Mouse (Mus musculus) brain, embryonic 14.5 days (tissue): ENCODE measurements around the gene 1810010D01Rik. TPM values are rescaled to one million over a fixed set of nuclear protein-coding genes. Genes with fewer than 3 reads are reported as not detected.

Experiments used
- DNase-seq: peaks from one replicate; pipeline ENCODE4 v3.0.0-alpha.2; 2011; ENCODE audit warnings: low read depth
- CTCF ChIP-seq: fragments of 200-500 bp; IDR thresholded peaks from 2 replicates; pipeline ENCODE4 v1.5.1; 2012; ENCODE audit warnings: inconsistent platforms, mild to moderate bottlenecking, moderate library complexity, borderline replicate concordance; ENCODE audit not compliant: insufficient read depth, insufficient read length; ENCODE audit errors: extremely low read depth
- POLR2A ChIP-seq: fragments of 200-500 bp; IDR thresholded peaks from 2 replicates; pipeline ENCODE4 v1.6.1; 2012; ENCODE audit warnings: mild to moderate bottlenecking, inconsistent platforms, borderline replicate concordance; ENCODE audit not compliant: poor library complexity, insufficient read depth, insufficient read length, severe bottlenecking; ENCODE audit errors: extremely low read depth
- polyA plus RNA-seq: library from polyadenylated mRNA; depleted of rRNA; stranded (reverse); fragments of >200 nt; gene quantifications from 2 replicates; pipeline ENCODE4 v1.2.3, GENCODE M21; 2012; rRNA removed

1810010D01Rik gene
- polyA plus RNA-seq, result 1.2 and 1.6 TPM in 2 replicates

DNA sequence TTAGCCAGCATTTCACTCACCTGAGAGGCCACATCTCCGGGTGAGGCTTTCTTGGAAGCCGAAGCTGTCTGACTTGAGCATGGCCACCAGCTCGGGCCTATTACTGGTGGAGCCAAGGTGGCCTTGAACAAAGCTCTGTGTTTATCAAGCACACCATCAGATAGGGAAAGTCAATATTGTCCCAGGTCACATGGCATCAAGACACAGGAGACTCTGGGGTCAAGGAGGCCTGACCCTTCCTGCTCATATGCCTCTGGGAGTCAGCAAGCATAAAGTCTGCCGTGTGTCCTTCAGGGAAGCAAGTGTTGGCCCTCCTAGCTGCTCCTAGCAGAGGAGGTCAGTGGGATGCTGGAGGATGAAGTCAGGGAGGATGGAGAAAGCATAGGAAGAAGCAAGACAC, at the start of gene 1810010D01Rik:
1810010D01Rik (minus strand) TSS at position 114 of the 400 bp plus-strand sequence.
- no peak for DNase-seq
- no peak for TF ChIP-seq POLR2A
- no peak for TF ChIP-seq CTCF

DNA sequence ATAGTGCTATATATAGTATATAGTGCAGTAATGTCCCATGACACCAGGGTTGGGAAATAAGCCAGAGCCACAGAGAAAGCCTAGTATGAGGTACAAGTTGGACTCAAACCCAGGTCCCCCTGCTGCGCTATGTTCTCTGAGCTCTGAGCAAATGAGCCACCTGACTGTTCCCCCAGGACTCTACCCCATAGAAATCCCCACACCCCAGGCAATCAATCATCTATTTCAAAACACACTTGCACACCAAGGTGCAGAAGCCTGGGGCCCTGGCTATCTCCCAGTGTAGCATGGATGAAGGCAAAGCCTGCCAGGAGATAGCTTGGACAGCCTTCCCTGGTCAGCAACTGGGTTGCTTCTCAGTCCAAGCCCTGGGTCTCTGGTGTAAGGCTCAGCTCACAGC, 48.2 kb upstream of the 1810010D01Rik start:
- TF ChIP-seq POLR2A (no peak), CTCF (no peak)
- no peak for DNase-seq

DNA sequence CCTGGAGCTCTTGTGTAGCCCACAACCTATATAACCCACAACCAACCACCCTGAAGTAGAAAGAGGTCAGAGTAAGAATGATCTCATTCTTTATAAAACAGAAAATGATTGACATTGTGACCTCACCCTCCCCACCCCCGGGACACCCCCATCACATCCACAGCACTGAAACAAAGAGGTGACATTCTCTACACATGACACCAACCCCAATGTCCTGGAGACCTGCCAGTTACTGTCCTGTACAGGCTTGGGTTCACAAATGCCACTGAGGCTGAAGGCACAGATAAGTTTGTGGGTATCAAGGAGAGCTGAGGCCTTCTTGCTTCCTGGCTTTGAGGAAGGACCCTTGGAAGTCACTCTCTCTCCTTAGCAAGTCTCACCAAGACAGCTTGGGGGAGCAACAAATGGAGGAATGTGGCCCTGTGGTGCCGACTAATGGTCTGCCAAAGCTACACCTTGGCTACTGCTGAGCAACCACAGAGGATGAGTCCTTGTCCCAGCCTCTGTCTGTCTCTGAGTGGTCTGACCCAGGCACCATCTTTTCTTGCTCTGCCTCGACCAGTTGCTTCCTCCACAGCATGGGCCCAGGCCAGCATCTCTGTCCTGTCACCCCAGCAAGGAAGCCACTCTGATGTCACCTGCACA, 46.2 kb upstream of the 1810010D01Rik start:
- no peak for DNase-seq
- no peak for TF ChIP-seq CTCF
- TF ChIP-seq POLR2A, result no peak

DNA sequence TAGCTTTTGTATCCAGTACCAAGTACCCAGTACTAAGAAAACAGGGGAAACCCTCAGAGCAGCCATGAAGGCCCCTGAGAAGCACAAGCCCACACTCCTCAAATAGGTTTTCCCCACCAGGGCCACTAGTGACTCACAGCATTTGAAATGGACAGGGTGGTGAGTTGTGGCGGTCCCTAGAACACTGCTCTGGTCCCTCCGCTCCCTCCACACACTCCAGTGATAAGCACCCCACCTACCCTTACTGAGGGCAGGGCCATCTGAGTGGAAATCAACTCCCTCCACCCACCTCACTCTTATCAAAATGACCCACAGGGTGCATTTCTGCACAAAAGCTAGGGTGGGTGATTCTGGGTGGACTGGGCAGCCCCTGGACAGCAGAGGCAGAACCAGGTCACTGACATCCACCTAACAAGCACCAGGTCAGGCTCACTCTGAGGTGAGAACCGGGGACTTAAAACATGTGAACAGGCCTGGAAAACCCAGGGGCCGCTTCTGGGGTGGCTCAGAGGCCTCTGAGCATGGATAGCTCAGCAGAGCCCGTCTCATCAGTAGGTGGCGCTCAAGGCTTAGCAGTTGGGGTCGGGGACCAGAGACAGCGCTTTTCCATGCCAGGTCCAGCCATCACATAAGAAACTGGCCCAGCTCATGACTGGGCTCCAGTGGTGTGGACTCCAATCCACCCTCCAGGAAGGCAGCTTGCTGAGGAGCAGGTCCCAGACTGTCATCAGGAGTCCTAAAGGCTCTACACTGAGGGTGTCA, 45.0 kb upstream of the 1810010D01Rik start:
- DNase-seq, result peak; percentile 80
- TF ChIP-seq POLR2A (no peak), CTCF (peak; percentile 89)

DNA sequence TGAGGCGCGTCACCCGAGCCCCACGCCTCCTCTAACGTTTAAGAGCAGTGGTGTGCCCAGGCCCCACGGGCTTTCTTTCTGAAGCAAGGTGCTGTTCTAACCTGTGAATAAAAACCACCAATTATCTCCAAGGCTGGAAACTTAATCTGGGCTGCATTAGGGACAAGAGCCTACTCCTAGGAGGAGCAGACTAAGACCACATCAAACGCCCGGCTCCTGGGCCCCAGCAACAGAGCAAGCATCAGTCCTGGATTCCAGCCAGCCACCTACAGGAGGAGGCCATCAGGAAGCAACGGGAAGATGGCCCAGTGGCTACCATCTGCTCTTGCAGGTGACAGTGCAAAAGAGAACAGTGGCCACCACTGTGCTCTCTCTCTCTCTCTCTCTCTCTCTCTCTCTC, 42.3 kb upstream of the 1810010D01Rik start:
- no peak for DNase-seq
- TF ChIP-seq POLR2A, result no peak
- TF ChIP-seq CTCF, result no peak

DNA sequence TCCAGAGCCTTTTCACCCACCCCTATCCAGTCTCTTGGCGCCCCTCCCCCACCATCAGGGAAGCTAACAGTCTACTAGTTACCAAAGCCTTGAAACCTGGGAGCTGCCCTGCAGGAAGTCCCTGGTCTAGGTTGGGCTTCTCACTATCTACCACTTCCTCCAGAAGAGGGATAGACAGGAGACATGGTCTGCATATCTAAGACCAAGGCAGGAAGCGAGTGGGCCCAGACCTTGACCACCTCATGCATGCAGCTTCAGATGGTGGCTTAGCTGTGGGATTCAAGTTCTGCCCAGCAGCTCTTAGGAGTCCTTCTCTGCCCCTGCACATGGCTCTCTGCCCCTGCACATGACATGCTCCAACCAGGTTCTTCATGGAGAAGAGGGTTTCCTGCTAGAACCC, 41.0 kb upstream of the 1810010D01Rik start:
- DNase-seq, result no peak
- TF ChIP-seq CTCF (no peak), POLR2A (no peak)

DNA sequence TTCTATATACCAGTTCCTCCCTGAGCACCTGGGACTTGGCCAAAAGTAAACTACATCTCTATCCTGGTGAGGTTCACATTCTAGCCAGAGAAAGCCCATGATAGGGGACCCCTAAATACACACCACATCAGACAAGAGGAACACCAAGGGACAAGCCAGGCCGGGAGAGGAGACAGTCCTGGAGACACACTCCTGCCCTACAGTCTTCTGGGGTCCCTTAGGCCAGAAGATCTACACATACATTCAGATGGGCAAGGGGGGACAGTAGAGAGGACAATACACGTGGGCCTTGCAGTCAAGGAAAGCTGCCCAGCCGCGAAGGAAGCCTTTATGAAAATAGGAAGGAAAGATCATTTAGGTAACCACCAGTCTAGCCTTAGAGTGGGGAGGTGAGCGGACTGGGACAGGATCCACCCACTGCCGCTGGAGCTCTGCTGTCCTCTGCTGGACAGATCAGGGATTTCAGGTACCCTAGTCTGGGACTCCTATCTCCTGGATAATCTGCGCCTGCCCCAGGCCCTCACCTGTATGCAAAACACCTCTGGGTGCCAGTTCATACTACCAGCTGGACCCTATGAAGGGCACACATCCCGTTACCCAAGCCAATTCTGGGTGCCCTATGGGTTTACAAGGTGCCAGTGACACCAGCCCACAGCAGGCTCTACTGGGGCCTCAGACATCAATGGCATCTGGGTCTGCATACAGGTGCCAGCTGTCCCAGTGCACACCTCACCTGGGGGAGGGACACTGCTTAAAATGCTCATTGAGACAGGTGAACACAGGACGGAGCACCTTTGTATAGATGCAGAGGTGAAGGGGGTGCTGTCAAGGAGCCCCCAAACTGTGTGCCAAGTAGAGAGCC, 35.2 kb upstream of the 1810010D01Rik start:
- peak; percentile 74 for DNase-seq
- TF ChIP-seq CTCF (peak; percentile 100), POLR2A (no peak)

DNA sequence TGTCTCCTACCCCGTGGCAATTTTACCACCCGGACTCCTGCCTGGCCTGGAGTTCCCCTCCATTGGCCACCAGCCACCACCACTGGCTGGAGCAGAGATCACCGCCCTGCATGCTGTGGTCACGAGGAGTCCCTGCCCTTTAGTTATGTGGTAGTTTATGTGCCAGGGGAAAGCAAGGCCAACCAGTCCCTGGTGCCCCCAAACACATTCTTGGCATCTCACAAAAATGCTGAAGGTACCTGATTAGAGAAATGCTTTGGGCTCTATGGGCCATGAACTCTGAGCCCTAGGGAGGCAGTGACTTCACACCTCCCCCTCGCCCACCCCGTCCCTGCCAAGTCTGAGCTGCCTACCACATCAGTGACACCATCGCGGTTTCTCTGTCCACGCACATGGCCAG, 34.1 kb upstream of the 1810010D01Rik start:
- TF ChIP-seq POLR2A (no peak), CTCF (no peak)
- DNase-seq, result no peak

DNA sequence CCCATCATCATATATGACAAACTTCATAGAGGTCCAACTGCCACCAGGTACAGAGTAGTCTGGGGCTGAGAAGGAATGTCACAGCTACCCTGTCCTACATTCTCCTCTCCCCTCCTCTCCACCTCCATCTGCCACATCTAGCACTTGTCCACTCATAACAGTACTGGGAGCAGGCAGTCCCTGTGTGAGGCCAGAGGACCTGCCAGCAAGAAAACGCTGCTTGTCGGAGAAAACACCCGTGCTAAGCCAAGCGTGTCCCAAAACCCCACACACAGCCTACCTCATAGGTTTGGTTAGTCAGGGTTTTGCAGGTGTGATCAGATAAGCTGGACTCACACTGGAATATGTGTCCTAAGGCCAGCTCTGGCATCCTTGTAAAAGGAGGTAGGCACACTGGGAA, 33.0 kb upstream of the 1810010D01Rik start:
- no peak for DNase-seq

DNA sequence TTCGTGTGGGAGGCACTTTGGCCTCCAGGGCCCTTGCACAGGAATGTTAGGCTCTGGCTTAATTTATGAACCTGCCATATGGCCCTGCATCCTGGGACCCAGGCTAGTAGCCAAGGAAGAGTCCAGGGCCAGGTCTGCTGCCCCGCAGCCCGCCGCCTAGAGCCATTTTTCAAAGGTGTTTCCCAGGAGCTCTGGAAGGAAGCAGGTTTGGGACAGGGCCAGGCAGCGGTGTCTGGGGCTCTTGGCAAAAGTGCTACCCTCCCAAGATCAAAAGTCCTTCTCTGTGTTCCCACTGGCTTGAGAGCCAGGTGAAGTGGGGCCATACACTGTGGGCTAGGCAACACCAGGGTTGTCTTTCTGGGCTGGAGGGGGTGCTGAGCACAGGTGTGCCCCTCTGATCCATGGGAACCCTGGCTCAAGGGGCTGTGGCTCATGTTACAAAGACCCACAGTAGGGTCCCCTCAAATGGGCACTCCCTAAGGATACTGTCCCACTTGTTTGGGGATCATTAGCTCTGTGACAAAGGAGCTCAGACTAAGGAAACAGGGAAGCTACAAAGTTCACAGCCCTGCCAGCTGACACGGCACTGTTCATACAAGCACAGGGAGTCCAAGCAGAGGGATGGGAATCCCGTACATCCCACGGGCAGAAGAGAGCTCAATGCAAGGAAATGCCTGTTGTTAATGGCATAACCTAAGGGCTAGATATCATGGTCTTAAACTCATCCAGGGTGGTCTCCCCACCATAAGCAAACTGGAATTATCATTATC, 32.0 kb upstream of the 1810010D01Rik start:
- no peak for DNase-seq
- TF ChIP-seq CTCF, result no peak
- no peak for TF ChIP-seq POLR2A

More for the DNA sequence above, 33.0 kb upstream of the 1810010D01Rik start:
- TF ChIP-seq POLR2A, result no peak
- TF ChIP-seq CTCF, result no peak
